Mouse (Mus musculus) ES-E14 (cell line): ENCODE measurements at regions not wholly inside any gene's neighbourhood (a gene's known extent, or its start where the extent isn't known, plus 50 kb on each side); places are given as distances from the start of the nearest gene placed in this dataset.

Experiments
- CHD2 ChIP-seq: IDR thresholded peaks from 2 replicates; pipeline ENCODE4 v1.6.1; 2014; ENCODE audit warnings: mild to moderate bottlenecking, low read depth, low read length, inconsistent platforms
- ZC3H11A ChIP-seq: IDR thresholded peaks from 2 replicates; pipeline ENCODE4 v1.6.1; 2012; ENCODE audit warnings: low read depth, mild to moderate bottlenecking, inconsistent platforms, low read length, borderline replicate concordance
- ZNF384 ChIP-seq: IDR thresholded peaks from 2 replicates; pipeline ENCODE4 v1.6.1; 2012; ENCODE audit warnings: low read depth, low read length, inconsistent platforms

DNA sequence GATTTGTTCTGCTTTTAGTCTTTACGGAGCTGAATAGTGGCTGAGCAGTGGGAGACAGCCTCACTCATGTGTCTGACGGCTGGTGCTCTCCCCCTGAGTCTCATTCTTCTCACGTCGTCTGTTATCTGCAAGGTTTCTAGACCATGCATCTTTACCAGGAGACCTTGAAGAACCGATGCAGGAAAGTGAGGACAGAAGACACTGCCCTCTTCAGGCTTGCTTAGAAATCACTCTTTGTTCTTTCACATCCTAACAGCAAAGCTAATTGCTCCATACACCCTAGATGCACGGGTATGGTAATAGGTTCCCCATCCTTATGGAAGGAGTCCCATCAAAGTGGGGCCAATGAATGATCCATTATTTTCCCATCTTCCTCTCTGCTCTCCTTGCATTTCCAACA lies 102.1 kb downstream of the Rpap3 start:
- TF ChIP-seq ZNF384 (no peak), ZC3H11A (0 out of 2 replicates have a peak, but pooled peaks have one; percentile 5), CHD2 (no peak)
